Mouse (Mus musculus): Measurements from ENCODE around the gene Tmem178.

- TF ChIP-seq CTCF (IDR thresholded peaks at IDR 0.05) (no peak), EP300 (IDR thresholded peaks at IDR 0.05) (no peak)
Measured at GRCm38 (mm10) chr17:80939833-80940232, 4.6 kb upstream of the Tmem178 start.
